Mouse (Mus musculus): ENCODE measurements around the gene Ap1ar. TPM values are rescaled to one million over a fixed set of nuclear protein-coding genes. Genes with fewer than 3 reads are reported as not detected.

Gene Ap1ar
- 32.9 and 57.1 TPM in 2 replicates for polyA plus RNA-seq (2012; ENCODE audit: low replicate concordance)

DNA sequence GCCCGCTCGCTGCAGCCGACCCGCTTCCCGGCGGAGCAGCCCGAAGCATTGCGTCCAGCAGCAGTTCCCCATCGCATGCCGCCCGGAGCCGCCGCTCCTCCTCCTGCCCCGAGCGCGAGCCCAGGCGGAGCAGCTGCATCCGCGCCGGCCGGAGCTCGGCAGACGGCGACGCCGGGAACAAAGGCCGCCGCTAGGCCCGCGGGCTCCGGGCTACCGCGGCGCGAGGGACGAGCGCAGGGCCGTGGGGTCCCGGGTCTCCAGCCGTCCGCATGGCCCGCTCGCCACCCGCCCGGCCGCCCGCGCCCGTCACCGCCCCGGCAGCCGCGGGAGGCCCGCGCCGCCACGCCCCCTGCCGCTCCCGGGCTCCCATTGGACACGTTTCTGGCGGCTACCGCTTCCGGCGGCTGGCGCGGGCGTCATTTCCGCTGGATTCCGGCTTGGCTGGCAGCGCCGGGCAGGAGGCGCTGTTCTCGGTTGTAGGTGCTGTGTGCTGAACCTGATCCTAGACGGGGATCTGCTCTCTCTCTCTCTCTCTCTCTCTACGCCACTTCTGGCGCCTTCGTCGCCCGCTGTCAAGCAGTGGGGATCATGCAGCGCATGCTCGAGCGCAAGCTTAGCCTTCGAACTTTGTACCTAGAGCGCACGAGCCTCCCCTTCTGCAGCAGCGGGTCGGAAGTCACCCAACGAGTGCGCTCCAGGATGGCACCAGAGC, at the start of gene Ap1ar:
Gene Ap1ar, minus strand, starts transcription at position 370 of the 712 bp plus-strand sequence.

DNA sequence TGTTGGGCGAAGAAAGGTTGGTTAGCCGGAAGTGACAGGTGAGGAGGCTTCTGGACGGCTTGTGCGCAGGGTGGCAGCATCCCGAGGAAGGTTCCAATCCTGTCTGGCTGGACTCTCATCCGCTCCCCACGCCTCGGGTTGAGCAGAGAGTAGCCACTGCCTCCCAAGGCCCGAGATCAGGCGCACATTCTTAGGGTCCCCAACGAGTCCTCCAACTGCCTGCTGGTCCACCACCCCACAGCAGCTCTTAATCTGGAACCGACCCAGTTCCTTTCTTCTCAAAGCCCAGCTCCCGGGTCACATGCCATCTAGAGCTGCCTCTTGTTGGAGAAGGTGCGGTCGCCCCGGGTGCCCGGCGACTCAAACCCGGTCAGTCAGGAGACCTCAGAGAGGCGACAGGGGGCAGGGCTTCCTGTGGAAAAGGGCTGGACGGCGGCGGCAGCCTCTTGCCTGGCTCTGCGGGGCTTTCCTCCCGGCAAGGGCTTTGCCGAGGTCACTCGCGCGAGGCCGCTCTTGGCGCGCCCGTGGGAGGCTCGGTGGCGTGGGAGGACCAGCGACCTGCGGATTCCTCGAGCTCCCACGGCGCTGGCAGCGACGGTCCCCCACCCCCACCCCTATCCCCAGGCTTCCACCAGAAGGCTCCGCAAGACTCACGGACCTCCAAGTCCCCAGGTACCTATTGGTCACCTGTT, 47.7 kb downstream of the Ap1ar start, which contains the start of gene Tifa:
Gene Tifa, plus strand, starts transcription at position 306 of the 692 bp plus-strand sequence.

DNA sequence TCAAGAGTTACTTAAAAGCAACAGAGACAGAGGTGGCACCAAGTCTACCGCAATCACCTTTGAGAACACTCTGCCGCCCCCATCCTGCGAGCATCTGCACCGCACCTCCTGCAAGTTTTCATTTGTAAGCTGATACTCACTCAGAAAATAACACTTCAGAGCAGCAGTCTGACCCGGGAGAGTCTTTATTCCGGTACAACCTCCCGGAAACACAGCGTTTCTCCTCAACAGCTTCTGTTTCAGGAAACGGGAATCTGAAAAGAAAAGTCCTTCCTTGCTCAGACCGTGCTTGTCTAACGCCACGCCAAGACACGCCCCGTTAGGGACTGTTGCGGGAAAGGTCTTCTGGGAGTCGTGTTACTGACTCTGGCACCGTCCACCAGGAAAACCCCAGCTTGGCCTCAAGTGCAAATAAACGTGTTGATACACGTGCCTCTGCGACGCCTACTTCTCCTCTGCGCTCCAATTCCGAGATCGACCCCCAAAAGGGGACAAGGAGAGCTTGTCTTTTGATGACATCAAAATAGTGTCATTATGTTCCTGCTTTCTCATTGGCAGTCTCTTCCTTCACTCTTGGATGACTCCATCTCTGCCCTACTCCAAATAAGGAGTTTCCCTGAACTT, 57.2 kb downstream of the Ap1ar start, which contains the start of gene Alpk1:
Gene Alpk1, minus strand, starts transcription at position 507 of the 624 bp plus-strand sequence.

Other genes with a start within 250 kb of the Ap1ar start
- not detected in 2 replicates for gene Neurog2, start 204.4 kb downstream of the Ap1ar start, polyA plus RNA-seq (2012; ENCODE audit: low replicate concordance)
- 0.24 and 0.38 TPM in 2 replicates for gene Alpk1, start 57.0 kb downstream of the Ap1ar start, polyA plus RNA-seq (2012; ENCODE audit: low replicate concordance)
- 68.3 and 80.1 TPM in 2 replicates for gene Tifa, start 47.7 kb downstream of the Ap1ar start, polyA plus RNA-seq (2012; ENCODE audit: low replicate concordance)
- 35.4 and 79.5 TPM in 2 replicates for gene Fam241a, start 58.8 kb upstream of the Ap1ar start, polyA plus RNA-seq (2012; ENCODE audit: low replicate concordance)